Mouse (Mus musculus): ENCODE results near the gene Fabp1. TPM values are rescaled to one million over a fixed set of nuclear protein-coding genes. Genes with fewer than 3 reads are reported as not detected.

Gene Fabp1
- total and polyA plus RNA-seq, 2 experiments from 2014 or later, result not detected

DNA sequence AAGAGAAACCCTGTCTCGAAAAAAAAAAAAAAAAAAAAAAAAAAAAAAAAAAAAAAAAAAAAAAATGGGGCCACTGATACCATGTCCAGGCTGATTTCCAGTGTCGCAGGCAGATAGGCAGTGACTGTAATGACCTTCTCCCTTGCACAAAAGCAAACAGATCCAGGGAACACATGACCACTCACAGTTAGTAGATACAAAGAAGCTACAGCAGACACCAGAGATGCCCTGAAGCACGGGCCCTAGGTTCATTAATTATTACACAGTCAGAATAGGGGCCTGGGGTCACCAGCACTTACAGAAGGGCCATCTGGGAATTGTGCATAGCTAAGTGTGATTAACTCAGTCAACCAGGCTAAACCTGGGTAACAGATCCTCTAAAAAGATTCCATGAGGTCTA is 36.3 kb downstream of the Fabp1 start:
- no peak for DNase-seq
- H3K27ac ChIP-seq (ENCODE audit: low read depth, low read length), result no peak overlapping the region
- ATAC-seq, result no peak
- WGBS, result 81% methylated on average over 3 of the region's 3 CpGs
- H3K4me3 ChIP-seq (ENCODE audit: low read depth, low read length), result no peak overlapping the region
- no peak overlapping the region for H3K9ac ChIP-seq
- H3K9me3 ChIP-seq (ENCODE audit: low read length), result no peaks in the 10 kb centered on the region
- no peaks in the 10 kb centered on the region for H3K27me3 ChIP-seq (ENCODE audit: insufficient read depth, low read length)
- TF ChIP-seq CTCF (IDR thresholded peaks at IDR 0.05; ENCODE audit: low read depth), result no peak
- H3K4me1 ChIP-seq (ENCODE audit: insufficient read depth), result no peaks in the 10 kb centered on the region
- no peak overlapping the region for H3K4me2 ChIP-seq (ENCODE audit: low read depth)
- no peaks in the 10 kb centered on the region for H3K36me3 ChIP-seq (ENCODE audit: insufficient read depth)

GRCm38 (mm10) chr6:71236506-71236905 is 36.9 kb downstream of the Fabp1 start:
- TF ChIP-seq CTCF (IDR thresholded peaks at IDR 0.05; ENCODE audit: low read depth), result no peak
- ATAC-seq (no peak), DNase-seq (no peak)
- H3K4me1 ChIP-seq (ENCODE audit: insufficient read depth), result no peaks in the 10 kb centered on the region
- 87% methylated on average over 6 of the region's 6 CpGs for WGBS
- no peak overlapping the region for H3K9ac ChIP-seq
- no peaks in the 10 kb centered on the region for H3K27me3 ChIP-seq (ENCODE audit: insufficient read depth, low read length)
- H3K4me2 ChIP-seq (ENCODE audit: low read depth), result no peak overlapping the region
- H3K27ac ChIP-seq (ENCODE audit: low read depth, low read length), result no peak overlapping the region
- no peak overlapping the region for H3K4me3 ChIP-seq (ENCODE audit: low read depth, low read length)
- no peaks in the 10 kb centered on the region for H3K36me3 ChIP-seq (ENCODE audit: insufficient read depth)
- no peaks in the 10 kb centered on the region for H3K9me3 ChIP-seq (ENCODE audit: low read length)

GRCm38 (mm10) chr6:71237031-71237431 is 37.4 kb downstream of the Fabp1 start:
- no peak for DNase-seq
- H3K4me2 ChIP-seq (ENCODE audit: low read depth), result no peak overlapping the region
- TF ChIP-seq CTCF (IDR thresholded peaks at IDR 0.05; ENCODE audit: low read depth), result no peak
- H3K27me3 ChIP-seq (ENCODE audit: insufficient read depth, low read length), result no peaks in the 10 kb centered on the region
- H3K4me3 ChIP-seq (ENCODE audit: low read depth, low read length), result no peak overlapping the region
- WGBS, result 89% methylated on average over 6 of the region's 6 CpGs
- no peaks in the 10 kb centered on the region for H3K9me3 ChIP-seq (ENCODE audit: low read length)
- H3K36me3 ChIP-seq (ENCODE audit: insufficient read depth), result no peaks in the 10 kb centered on the region
- no peaks in the 10 kb centered on the region for H3K4me1 ChIP-seq (ENCODE audit: insufficient read depth)
- no peak overlapping the region for H3K27ac ChIP-seq (ENCODE audit: low read depth, low read length)
- H3K9ac ChIP-seq, result no peak overlapping the region
- no peak for ATAC-seq

- Histone ChIP-seq H3K4me2 (ENCODE audit: low read depth) (no peak overlapping the region), H3K4me1 (ENCODE audit: insufficient read depth) (no peaks in the 10 kb centered on the region), H3K4me3 (ENCODE audit: low read depth, low read length) (no peak overlapping the region), H3K27me3 (ENCODE audit: insufficient read depth, low read length) (no peaks in the 10 kb centered on the region), H3K36me3 (ENCODE audit: insufficient read depth) (no peaks in the 10 kb centered on the region), H3K27ac (ENCODE audit: low read depth, low read length) (no peak overlapping the region), H3K9me3 (ENCODE audit: low read length) (no peaks in the 10 kb centered on the region), H3K9ac (no peak overlapping the region)
- 86% methylated on average over 26 of the region's 26 CpGs for WGBS
- ATAC-seq, result no peak
- no peak for DNase-seq
- TF ChIP-seq CTCF (IDR thresholded peaks at IDR 0.05; ENCODE audit: low read depth), result no peak
Measured at GRCm38 (mm10) chr6:71239069-71239750, 39.6 kb downstream of the Fabp1 start.

- H3K4me3 ChIP-seq (ENCODE audit: low read depth, low read length), result no peak overlapping the region
- H3K27ac ChIP-seq (ENCODE audit: low read depth, low read length), result no peak overlapping the region
- H3K9me3 ChIP-seq (ENCODE audit: low read length), result no peaks in the 10 kb centered on the region
- WGBS, result 87% methylated on average over 7 of the region's 7 CpGs
- H3K36me3 ChIP-seq (ENCODE audit: insufficient read depth), result no peaks in the 10 kb centered on the region
- TF ChIP-seq CTCF (IDR thresholded peaks at IDR 0.05; ENCODE audit: low read depth), result no peak
- no peak overlapping the region for H3K9ac ChIP-seq
- DNase-seq (no peak), ATAC-seq (no peak)
- H3K4me1 ChIP-seq (ENCODE audit: insufficient read depth), result no peaks in the 10 kb centered on the region
- H3K4me2 ChIP-seq (ENCODE audit: low read depth), result no peak overlapping the region
- H3K27me3 ChIP-seq (ENCODE audit: insufficient read depth, low read length), result no peaks in the 10 kb centered on the region
Measured at GRCm38 (mm10) chr6:71240831-71241230, 41.2 kb downstream of the Fabp1 start.

DNA sequence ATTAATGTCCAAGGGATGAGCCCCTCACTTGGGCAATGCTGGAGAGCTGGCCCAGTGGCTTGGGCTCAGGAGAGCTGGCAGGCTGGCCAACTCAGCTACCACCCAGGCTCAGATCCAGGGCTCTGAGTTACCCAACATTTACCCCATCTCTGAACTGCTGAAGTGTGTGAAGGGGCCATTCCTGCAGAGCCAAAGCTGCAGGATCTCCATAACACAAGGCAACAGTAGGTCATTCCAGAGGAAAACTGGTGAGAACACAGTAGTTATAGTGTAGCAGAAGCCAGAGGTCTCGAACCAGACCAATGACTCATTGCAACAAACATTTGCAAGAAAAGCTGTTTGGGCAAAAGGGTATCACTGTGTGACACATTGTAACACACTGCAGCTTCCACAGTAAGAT is 43.2 kb downstream of the Fabp1 start:
- no peak overlapping the region for H3K4me3 ChIP-seq (ENCODE audit: low read depth, low read length)
- H3K4me1 ChIP-seq (ENCODE audit: insufficient read depth), result no peaks in the 10 kb centered on the region
- DNase-seq (no peak), ATAC-seq (no peak)
- H3K9ac ChIP-seq, result no peak overlapping the region
- 83% methylated on average over 1 of the region's 1 CpGs for WGBS
- H3K27ac ChIP-seq (ENCODE audit: low read depth, low read length), result no peak overlapping the region
- TF ChIP-seq CTCF (IDR thresholded peaks at IDR 0.05; ENCODE audit: low read depth), result no peak
- H3K27me3 ChIP-seq (ENCODE audit: insufficient read depth, low read length), result no peaks in the 10 kb centered on the region
- no peaks in the 10 kb centered on the region for H3K36me3 ChIP-seq (ENCODE audit: insufficient read depth)
- no peak overlapping the region for H3K4me2 ChIP-seq (ENCODE audit: low read depth)
- no peaks in the 10 kb centered on the region for H3K9me3 ChIP-seq (ENCODE audit: low read length)

- no peak for ATAC-seq
- 88% methylated on average over 3 of the region's 3 CpGs for WGBS
- no peak for TF ChIP-seq CTCF (IDR thresholded peaks at IDR 0.05; ENCODE audit: low read depth)
Measured at GRCm38 (mm10) chr6:71243258-71243657, 43.6 kb downstream of the Fabp1 start.

More at GRCm38 (mm10) chr6:71243258-71243657, 43.6 kb downstream of the Fabp1 start:
- Histone ChIP-seq H3K27ac (ENCODE audit: low read depth, low read length) (no peak overlapping the region), H3K27me3 (ENCODE audit: insufficient read depth, low read length) (no peaks in the 10 kb centered on the region), H3K4me1 (ENCODE audit: insufficient read depth) (no peaks in the 10 kb centered on the region), H3K4me3 (ENCODE audit: low read depth, low read length) (no peak overlapping the region), H3K9ac (no peak overlapping the region), H3K36me3 (ENCODE audit: insufficient read depth) (no peaks in the 10 kb centered on the region), H3K9me3 (ENCODE audit: low read length) (no peaks in the 10 kb centered on the region), H3K4me2 (ENCODE audit: low read depth) (no peak overlapping the region)
- DNase-seq, result no peak

All from forebrain, postnatal 0 days (tissue).